Mouse (Mus musculus) lung, postnatal 25 days (tissue): ENCODE measurements around the gene Plxna4.
A peak's percentile ranks its signal among the peaks of the same experiment; 100 is the strongest.

Source experiments
- DNase-seq: peaks from one replicate; pipeline ENCODE4 v3.0.0; 2022; ENCODE audit warnings: low spot score

The Plxna4 gene

DNA sequence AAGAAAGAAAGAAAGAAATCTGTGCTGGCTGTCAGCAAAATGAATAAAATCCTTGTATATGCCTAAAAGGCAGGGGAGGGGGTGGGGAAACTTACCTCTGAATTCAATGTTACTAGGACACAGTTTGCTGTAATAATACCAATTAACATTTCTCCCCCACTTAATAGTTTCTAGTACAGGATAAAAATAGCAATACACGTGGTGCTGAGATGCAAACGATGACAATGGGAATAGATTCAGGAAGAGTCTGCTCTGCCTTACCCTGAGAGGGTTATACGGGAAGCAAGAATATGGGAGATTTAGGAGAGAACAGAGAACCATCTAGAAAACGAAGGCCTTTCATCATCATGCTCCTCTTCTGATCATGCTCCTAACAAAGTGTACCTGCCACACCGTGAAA is 115.9 kb downstream of the Plxna4 start:
- DNase-seq: no peak

DNA sequence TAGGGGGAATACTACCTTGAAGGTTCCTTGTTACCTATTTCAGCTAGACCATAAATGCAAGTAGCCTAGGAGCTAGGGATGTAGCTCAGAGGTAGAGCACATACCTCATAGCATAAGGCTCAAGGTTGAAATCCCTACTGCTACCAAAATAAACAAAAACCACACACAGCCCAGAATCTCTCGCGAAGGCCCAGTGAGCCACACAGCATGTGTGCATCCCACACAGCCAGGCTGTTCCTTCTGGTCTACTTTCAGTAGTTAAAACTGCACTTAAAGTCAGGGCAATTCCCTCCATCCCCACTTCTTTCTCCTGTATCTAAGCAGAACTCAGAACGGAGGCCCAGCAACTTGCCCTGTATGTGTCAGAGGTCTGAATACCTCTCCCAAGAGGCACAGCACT is 116.4 kb downstream of the Plxna4 start:
- no peak for DNase-seq

DNA sequence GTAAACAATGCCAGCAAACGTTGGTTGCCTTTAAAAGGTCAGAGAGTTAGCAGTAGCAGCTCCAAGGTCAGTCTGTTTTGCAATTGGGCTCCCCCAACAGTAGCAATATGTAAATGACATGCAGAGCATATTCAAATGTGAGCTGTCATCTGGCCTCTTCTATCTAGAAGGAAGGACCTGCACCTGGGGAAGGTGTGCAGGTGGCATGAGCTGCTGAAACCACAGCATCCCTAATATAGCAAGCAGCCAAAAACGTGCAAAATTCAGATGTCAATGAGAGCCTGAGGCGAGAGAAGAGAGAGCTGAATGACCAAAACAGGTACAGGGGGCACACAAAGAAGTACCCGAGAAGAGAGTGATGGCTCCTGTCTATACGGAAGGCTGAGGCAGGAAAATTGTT is 118.8 kb downstream of the Plxna4 start:
- DNase-seq: no peak

DNA sequence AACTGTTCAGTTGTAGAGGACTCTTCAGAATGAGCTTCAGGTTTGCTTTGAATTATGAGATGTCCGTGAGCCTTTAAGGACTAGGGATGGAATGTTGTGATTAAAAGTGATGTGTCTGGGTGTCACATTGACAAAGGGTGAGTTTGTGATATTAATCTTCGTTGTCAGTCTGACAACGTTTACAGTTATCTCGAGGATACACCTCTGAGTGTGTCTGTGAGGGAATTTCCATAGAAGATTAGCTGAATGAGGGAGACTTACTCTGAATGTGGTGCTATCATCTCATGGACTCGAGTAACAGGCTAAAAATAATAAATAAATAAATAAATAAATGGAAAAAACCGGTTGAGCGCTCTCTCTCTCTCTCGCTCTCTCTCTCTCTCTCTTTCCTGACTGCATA is 122.9 kb downstream of the Plxna4 start:
- no peak for DNase-seq

DNA sequence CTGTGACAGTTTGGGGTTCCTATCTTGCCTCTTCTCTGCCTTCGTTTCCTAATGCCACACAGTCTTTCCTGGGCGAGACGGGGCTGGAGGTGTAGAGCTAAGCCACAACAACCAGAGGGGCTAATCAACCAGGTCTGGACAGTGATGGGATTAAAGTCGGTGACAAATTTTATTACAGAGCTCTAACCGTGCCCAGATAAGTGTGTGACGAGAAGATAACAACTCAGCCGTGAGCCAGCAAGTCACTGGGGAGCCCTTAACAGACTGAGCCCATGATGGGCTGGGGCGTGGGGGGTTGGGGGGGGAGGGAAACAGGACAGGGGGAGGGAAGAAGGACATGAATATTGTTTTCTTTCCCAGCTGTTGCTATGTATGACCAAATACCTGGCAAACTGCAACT is 123.4 kb downstream of the Plxna4 start:
- no peak for DNase-seq

DNA sequence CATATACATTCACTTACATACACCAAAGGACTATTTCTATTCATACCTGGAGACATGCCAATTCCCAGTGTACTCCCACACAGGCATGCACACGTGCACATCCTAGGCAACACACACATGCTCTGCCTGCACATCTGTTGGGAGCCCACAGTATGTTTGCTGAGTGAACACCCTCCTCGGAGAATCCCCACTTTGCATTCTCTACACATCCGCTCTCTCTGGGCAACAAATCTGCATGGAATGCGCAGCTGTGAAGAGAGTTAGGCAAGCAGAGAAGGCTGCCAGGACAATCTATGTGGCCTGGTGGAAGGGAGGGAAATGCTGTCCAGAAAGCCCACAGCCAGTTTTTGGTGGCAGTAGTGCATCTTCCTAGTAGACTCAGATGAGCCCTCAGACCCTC is 123.9 kb downstream of the Plxna4 start:
- no peak for DNase-seq

DNA sequence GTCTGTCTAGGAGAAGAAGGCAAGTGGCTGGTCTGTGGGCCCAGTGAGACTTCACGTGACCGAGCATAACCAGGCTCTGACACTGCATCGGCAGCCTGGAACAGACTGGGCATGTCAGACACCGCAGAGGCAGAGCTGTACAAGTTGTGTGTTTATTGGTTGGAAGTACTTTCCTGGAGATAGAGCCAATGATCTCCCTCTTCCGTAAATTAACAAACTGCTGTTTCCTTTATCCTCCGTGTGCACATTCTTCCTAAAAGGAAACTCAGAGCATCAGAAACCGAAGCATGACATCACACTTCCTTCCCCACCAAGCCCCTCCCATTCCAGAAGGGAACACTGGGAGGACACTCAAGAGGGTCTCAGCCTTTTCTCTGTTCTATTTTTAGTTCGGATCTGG is 127.6 kb downstream of the Plxna4 start:
- DNase-seq: peak; percentile 75

DNA sequence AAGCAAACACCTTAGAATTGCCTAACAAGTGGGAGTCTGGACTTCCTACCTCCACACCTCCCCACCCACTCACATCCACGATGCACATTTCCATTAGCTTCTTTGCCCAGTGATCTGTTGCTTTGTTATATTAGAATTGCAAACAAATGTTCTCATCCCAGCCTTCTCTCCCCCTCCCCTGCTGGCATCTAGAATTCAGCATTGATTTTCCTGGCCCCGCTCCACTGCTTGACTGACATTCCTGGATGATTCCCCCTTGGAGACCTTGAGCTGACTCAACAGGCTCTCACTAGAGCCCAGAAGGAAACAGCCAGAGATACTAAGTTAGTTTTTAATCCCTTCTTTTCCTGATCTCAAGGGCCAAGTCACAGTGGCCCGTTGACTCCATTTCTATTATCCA is 131.4 kb downstream of the Plxna4 start:
- no peak for DNase-seq

DNA sequence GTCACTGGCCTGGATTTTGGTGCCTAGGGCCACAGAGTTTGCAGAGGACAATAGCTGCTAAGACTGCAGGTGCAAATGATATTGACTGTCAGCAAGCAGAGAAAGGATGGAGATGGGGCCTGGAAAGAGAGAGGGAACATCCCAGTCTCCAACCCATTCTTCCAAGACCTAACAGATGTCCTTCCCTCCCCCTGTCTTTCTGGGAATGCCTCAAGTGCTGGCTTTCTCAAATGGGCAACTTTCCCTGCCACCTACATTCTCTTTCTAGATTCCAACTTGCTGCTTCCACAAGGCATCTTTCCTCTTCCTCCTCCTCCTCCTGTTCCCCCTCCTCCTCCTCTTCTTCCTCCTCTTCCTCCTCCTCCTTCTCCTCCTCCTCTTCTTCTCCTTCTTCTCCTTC is 136.1 kb downstream of the Plxna4 start:
- no peak for DNase-seq

DNA sequence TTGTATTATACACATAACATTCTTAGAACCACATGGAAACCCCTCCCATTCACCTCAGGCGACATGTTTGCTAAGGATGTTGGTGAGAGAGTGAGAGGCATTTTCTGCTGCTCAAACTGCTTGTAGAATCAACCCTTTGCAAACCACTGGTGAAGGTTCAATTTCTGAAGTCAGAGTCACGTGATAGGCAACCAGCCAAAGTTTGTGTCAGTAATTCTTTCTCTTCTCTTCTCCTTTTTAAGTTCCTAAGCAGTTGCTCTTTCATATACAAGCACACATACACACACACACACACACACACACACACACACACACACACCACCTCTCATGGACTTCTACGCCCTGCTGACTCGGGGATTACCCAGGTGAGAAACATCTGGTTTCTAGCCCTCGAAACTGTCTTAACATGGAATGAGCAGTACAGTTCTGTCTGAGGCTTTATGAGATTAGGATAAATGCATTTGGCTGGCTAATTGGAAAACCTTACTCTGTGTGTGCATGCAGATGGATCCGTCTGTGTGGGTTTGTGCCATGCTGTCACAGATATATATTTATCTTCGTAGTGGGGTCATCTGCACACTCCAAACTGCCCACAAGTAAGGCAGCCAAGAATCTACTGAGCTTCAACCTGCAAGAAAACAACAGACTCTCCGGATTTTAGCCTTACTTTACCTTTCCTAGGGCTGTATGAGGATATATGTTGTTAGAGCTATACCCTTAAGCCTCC is 138.6 kb downstream of the Plxna4 start:
- no peak for DNase-seq

DNA sequence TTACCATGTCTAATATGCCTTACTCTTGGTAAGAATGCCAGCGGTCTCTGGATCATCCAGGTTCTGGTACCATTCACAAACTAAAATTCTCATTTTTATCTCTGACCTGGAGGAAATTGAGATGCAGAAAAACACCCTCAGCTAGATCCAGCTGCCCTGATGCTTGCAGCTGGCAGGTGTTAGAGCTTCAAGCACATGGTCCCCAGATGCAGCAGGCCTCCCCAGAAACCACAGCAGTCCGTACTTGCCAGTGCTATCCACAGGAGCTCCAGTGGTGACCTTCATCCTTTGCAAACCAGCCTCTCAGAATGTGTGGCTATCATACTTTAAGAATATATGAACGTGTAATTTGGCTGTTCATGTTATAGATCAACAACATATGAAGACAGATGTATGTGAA is 139.2 kb downstream of the Plxna4 start:
- no peak for DNase-seq

DNA sequence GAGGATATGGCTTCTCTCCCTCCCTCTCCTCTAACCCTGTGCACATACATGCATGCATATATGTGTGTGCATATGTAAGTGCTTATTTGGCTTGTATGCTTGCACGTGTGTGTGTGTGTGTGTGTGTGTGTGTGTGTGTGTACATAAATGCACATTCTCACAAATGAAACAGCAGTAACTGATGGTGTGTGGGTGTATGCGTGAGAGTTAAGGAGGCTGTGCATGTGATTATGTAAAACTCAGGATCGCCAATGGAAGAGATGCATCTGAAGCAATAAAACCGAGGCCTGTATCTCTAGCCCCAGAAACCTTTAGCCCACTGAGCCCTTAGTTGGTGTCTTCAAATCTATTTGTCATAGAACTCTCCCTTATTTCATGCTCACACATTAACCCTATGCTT is 141.7 kb downstream of the Plxna4 start:
- DNase-seq: no peak

DNA sequence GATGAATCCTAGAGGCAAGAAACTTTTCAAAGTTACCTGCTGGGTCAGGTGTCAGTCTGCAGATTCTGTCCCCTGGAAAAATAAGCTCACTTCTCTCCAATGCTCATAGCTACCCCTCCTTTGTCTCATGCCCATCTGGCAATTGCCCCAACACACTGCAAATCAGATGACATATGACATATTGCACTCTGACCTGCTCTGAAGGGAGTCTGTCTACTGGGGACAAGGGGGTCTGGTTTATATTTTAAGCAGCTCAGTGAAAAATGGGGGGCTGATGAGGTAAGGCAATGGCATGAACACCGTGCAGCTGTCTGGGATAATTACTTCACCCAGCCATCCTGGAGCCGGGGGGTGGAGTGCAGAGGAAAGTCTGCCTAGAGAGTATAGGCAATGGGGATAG is 142.7 kb downstream of the Plxna4 start:
- no peak for DNase-seq

DNA sequence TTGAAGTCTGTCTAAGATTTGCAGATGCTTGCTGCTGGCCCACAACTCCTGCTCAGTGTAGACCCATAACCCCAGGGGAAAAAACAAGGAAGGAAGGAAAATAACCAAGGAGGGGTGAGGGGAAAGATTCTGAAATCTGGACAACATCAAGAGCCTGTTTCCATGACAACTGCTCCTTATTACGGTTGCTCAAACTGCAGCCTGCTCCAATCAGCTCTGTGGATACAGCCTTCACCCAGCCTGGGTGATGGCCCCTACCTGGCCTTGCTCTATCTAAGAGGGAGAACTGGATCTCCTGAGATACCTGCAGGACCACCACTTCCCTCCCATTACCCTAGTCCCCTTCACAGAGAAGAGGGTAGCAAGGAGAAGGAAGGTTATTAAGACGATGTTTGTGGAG is 143.6 kb downstream of the Plxna4 start:
- DNase-seq: no peak

DNA sequence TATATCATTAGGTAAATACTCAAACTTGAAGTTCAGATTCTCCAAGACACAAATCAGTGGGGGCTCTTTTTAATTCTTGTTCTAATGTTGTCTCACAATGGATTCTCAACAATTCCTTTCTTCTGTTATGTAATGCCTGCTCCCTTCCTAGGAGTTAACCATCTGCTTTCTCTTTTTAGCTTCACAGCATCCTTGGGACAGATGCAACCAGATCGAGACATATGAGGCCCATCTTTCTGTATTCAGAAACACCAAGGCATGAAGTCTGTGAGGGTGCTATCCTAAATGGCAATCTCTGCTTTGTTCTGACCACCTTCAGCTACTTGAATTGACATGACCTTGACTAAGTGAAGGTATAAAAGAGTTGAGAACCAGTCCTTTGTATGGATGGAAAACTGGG is 144.3 kb downstream of the Plxna4 start:
- DNase-seq: no peak

DNA sequence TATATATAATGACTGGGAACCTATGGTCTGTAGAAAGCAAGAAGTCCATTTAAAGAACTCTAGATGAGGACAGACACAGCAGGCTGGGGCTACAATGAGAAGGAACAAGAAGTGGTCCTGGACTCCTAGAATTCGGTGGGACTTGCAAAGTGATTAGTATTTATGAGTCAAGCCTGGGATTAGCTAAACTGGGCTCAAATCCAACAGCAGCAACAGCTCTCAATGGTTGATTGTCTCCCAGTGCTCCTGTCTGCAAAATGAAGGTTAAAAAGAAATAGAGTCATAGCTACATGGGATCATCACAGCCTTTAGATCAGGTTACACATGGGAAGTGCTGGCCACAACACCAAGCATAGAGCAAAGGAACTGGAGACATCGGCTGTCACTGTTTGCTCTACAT is 148.6 kb downstream of the Plxna4 start:
- no peak for DNase-seq

DNA sequence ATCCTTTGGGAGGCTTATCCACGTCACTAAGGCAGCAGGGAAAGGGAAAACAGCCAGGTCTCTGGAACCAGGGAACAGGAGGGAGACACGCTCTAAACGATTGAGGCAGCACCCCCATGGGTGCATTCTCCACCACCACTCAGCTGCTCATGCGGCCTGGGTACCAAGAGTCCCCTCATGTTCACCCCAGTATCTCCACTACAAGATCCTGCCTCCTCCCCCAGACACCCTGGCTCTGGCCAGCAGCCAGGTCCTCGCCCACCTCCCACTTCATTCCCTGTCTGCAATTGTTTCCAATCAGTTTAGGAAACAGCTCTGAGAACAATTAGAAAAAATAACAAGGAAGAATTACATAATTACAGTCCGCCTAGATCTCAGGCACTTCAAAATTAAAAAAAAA is 150.8 kb downstream of the Plxna4 start:
- DNase-seq: peak; percentile 11

DNA sequence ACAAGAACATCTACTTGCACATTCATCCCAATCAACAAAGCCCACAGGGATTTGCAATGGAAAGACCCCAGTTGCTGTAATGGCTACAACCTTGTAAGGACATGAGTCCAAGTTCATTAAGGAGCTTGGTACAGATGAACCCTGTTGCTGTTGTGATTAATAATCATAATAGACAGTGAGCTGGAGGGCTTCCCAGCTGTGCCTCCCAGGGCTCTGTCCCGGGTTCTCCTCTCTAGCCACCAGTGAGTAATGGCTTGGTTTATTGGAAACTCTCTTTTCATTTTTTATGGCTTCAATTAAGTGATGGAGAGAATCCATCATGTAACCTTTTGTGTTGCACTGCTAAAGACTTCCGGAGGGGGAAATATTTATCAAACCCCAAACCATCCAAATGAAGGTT is 164.9 kb downstream of the Plxna4 start:
- DNase-seq: no peak

DNA sequence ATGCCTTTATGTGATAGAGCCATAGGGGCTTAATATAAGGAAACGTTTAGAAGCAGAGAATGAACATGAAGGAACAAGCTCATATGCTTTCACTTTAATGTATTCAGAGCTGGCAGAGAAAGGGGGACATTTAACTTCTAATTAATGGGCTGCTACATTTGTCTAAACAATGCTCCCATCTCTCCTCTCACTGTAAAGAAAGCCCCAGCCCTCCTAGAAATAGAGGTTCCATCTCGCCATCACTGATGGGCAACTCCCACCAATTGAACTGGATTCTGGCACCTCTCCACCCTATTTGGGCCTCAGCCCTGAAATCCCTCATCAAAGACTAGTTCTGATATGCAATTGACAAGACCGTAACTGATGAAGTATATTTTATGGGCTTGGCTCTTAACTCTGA is 167.4 kb downstream of the Plxna4 start:
- DNase-seq: no peak

DNA sequence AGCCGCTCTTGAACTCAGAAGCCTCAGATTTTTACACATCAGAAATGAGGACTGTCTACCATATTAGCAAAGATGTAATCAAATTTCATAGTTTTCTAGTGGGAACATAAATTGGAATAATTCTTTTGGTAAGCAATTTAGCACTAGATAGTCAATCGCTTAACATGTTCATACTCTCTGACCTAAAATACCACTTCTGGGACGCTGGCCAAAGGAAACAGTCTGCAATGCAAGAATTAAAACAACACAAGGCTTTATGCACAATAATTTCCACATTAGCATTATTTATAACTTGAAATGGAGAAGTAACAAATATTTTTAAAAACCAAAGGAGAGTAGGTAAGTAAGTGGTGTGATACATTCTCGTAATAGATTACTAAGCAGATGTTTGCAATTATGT is 170.6 kb downstream of the Plxna4 start:
- DNase-seq: no peak

DNA sequence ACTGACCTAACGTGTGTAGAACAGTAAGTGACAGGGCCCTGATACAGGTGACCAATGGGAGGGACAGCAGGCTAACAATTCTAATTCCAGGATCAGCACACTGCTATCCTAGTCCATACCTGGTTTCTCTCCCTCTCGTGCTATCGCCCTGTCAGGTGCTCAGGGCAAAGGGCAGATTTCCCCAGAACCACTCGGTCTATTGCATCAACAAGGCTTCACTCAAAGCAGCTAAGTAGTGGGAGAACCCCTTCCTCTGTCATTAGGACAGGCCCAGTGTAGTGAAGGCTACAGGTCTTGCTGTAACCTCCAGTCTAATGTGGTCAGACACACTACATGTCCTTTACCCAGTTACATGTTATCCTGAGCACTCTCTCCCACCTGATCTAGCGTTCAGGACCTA is 176.7 kb downstream of the Plxna4 start:
- no peak for DNase-seq

DNA sequence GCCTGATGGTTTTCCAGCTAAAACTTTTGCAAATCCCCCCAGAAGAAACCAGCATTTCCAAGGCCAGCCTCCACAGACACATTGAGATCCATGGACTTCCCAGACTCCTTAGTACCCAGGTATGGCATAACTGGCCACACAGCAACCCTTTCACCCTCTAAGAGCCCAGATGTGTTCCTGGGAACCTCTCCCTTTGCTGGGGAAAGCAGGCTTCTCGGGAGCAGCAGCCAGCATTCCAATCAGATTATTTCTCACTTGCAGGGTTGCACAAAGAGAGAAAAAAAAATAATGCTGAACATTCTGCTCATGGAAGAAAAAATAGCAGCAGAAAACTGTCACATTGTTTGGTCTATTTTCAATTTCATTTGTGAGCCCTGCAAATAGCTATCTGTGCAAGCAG is 178.4 kb downstream of the Plxna4 start:
- DNase-seq: no peak

DNA sequence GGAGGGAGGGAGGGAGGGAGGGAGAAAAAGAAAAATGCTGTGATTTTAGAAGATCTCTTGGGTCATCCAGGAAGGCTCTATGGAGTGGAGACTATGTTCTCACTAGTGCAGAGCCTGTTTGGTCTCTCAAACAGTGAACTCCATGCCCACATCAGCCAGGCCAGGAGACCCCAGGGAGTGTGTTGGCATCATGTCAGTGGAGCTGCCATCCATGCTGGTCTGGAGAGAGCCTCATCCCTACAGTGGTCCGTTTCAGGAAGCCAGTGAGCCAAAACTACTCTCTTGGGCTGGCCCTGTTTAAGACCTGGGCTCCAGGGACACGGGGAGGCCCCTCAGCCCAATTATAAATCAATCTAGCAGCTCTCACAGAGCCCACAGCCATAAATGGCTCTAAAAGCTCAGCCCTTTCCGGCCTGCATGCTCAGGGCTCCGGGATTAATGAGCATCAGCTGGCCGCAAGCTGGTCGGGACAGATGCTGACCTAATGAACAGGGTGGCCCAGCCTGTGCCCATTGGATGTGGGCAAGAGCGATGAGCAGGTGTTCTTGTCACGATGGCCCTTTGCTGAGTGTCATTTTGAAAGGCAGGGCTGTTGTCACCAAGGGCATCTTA is 180.3 kb downstream of the Plxna4 start:
- DNase-seq: no peak
